Mouse (Mus musculus): ENCODE measurements around the gene 4921509C19Rik. TPM values are rescaled to one million over a fixed set of nuclear protein-coding genes. Genes with fewer than 3 reads are reported as not detected.
A peak's percentile ranks its signal among the peaks of the same experiment; 100 is the strongest.
"Not testable (repeated sequence)": the region's sequence is repeated elsewhere in the genome, so short reads cannot be mapped to it uniquely, and the experiment has no call there.

4921509C19Rik gene
- polyA plus RNA-seq, 1 experiment from 2014 or later = not detected

GRCm38 (mm10) chr2:151494035-151494803 is 18.3 kb upstream of the 4921509C19Rik start, which contains the start of gene Nsfl1c:
TSS of gene Nsfl1c (plus strand) at chr2:151494182.
- peak; percentile 99 for ATAC-seq (ENCODE audit: insufficient read depth, low FRiP score)
- Histone ChIP-seq H3K4me2 (ENCODE audit: low read depth, low read length) (peak within 1 kb of the TSS; percentile 89), H3K9me3 (replicated peaks; ENCODE audit: control insufficient read depth, low read length) (no peaks in the 10 kb centered on the region), H3K27ac (ENCODE audit: low read length) (no peak within 1 kb of the TSS), H3K4me1 (ENCODE audit: control insufficient read depth, insufficient read depth, low read length) (peaks cover 5% of the 10 kb centered on the region), H3K9ac (ENCODE audit: low read length) (peak within 1 kb of the TSS; percentile 91), H3K27me3 (ENCODE audit: control insufficient read depth, insufficient read depth, low read length) (no peaks in the 10 kb centered on the region), H3K36me3 (ENCODE audit: control insufficient read depth, insufficient read depth, low read length) (no peaks in the 10 kb centered on the region; the same call in 1 of the 2 replicates), H3K4me3 (replicated peaks; ENCODE audit: low read length) (peak within 1 kb of the TSS; percentile 98)
- under 1% methylated on average over 73 of the region's 73 CpGs for WGBS

- no peak overlapping the region for H3K4me2 ChIP-seq (ENCODE audit: low read depth, low read length)
- no peak overlapping the region for H3K4me3 ChIP-seq (replicated peaks; ENCODE audit: low read length)
- no peaks in the 10 kb centered on the region for H3K9me3 ChIP-seq (replicated peaks; ENCODE audit: control insufficient read depth, low read length)
- ATAC-seq (ENCODE audit: insufficient read depth, low FRiP score) = no peak
- no peak overlapping the region for H3K27ac ChIP-seq (ENCODE audit: low read length)
- H3K27me3 ChIP-seq (ENCODE audit: control insufficient read depth, insufficient read depth, low read length) = no peaks in the 10 kb centered on the region
- H3K9ac ChIP-seq (ENCODE audit: low read length) = no peak overlapping the region
- no peaks in the 10 kb centered on the region for H3K4me1 ChIP-seq (ENCODE audit: control insufficient read depth, insufficient read depth, low read length)
- H3K36me3 ChIP-seq (ENCODE audit: control insufficient read depth, insufficient read depth, low read length) = no peaks in the 10 kb centered on the region
These were observed 10.5 kb upstream of the 4921509C19Rik start for GRCm38 (mm10) chr2:151486496-151486895.

GRCm38 (mm10) chr2:151434971-151435370 is 41.0 kb downstream of the 4921509C19Rik start:
- H3K27me3 ChIP-seq (ENCODE audit: control insufficient read depth, insufficient read depth, low read length); H3K9ac ChIP-seq (ENCODE audit: low read length); H3K4me1 ChIP-seq (ENCODE audit: control insufficient read depth, insufficient read depth, low read length); ATAC-seq (ENCODE audit: insufficient read depth, low FRiP score); H3K36me3 ChIP-seq (ENCODE audit: control insufficient read depth, insufficient read depth, low read length); H3K27ac ChIP-seq (ENCODE audit: low read length); H3K9me3 ChIP-seq (replicated peaks; ENCODE audit: control insufficient read depth, low read length); H3K4me3 ChIP-seq (replicated peaks; ENCODE audit: low read length); H3K4me2 ChIP-seq (ENCODE audit: low read depth, low read length): not testable (repeated sequence)
- WGBS = 68% methylated on average over 4 of the region's 4 CpGs

- WGBS = 58% methylated on average over 4 of the region's 4 CpGs
- ATAC-seq (ENCODE audit: insufficient read depth, low FRiP score); H3K9me3 ChIP-seq (replicated peaks; ENCODE audit: control insufficient read depth, low read length); H3K27me3 ChIP-seq (ENCODE audit: control insufficient read depth, insufficient read depth, low read length); H3K4me1 ChIP-seq (ENCODE audit: control insufficient read depth, insufficient read depth, low read length); H3K4me3 ChIP-seq (replicated peaks; ENCODE audit: low read length); H3K9ac ChIP-seq (ENCODE audit: low read length); H3K4me2 ChIP-seq (ENCODE audit: low read depth, low read length); H3K27ac ChIP-seq (ENCODE audit: low read length); H3K36me3 ChIP-seq (ENCODE audit: control insufficient read depth, insufficient read depth, low read length): not testable (repeated sequence)
These were observed 41.8 kb downstream of the 4921509C19Rik start for GRCm38 (mm10) chr2:151434203-151434602.

Other genes with a start within 250 kb of the 4921509C19Rik start
- gene Nsfl1c, start 18.0 kb upstream of the 4921509C19Rik start, polyA plus RNA-seq (2015; fragmentation: Nextera tagmentation; extraction: Ambion mirVana) = 175 and 186 TPM in 2 replicates
- gene Fkbp1a, start 66.3 kb upstream of the 4921509C19Rik start, polyA plus RNA-seq (2015; fragmentation: Nextera tagmentation; extraction: Ambion mirVana) = 553 and 572 TPM in 2 replicates
- gene Sdcbp2, start 96.5 kb upstream of the 4921509C19Rik start, polyA plus RNA-seq (2015; fragmentation: Nextera tagmentation; extraction: Ambion mirVana) = 25.9 and 36.2 TPM in 2 replicates
- 0.95 and 2.4 TPM in 2 replicates for gene Snph, start 156.4 kb upstream of the 4921509C19Rik start, polyA plus RNA-seq (2015; fragmentation: Nextera tagmentation; extraction: Ambion mirVana)
- gene Rad21l, start 192.4 kb upstream of the 4921509C19Rik start, polyA plus RNA-seq (2015; fragmentation: Nextera tagmentation; extraction: Ambion mirVana) = not detected in 2 replicates
- 0.85 and 1.3 TPM in 2 replicates for gene Tmem74b, start 225.9 kb upstream of the 4921509C19Rik start, polyA plus RNA-seq (2015; fragmentation: Nextera tagmentation; extraction: Ambion mirVana)